Mouse (Mus musculus): ENCODE measurements around the gene Lrmda.

The Lrmda gene

GRCm38 (mm10) chr14:22228253-22228968 lies 208.9 kb downstream of the Lrmda start:
- ATAC-seq (ENCODE audit: low TSS enrichment), result no peak

DNA sequence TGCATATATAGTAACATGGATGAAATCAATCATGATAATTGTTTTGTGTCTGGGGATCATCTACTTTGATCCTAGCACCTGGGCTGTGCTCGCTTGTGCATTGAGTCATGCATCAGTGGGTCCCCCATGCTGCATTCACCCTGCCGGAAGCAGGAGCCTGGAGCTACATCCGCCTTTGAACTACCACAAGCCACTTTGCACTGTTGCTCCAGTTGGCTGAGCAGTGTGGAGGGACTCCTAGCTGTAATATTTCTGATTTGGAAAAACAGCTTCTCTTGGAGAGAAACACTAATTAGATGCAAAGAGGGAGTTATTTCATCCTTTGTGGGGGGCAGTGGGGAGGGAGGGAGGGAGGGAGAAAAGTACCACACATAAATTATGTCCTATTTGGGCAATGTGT lies 220.8 kb downstream of the Lrmda start:
- no peak for ATAC-seq (ENCODE audit: low TSS enrichment)

- ATAC-seq (ENCODE audit: low TSS enrichment), result no peak
These were observed 235.9 kb downstream of the Lrmda start for GRCm38 (mm10) chr14:22255458-22255857.

DNA sequence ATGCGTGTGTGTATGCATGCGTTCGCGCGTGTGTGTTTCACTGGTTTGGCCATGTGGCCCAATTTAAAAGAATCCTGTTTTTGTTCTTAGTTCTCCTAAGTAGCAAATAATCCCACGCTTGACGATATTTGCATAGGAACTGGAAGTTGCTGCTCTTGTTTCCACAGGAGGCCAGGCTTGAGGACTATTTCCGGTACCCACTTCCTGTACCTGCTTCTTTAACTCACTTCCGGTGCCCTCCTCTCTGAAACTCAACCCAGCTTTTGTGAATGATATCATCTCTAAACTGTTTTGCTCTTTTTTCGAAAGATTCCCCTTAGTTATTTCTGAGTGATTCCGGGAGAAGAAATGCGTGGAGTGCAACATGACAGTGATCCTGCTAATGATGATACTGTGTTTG lies 236.8 kb downstream of the Lrmda start:
- ATAC-seq (ENCODE audit: low TSS enrichment), result no peak

DNA sequence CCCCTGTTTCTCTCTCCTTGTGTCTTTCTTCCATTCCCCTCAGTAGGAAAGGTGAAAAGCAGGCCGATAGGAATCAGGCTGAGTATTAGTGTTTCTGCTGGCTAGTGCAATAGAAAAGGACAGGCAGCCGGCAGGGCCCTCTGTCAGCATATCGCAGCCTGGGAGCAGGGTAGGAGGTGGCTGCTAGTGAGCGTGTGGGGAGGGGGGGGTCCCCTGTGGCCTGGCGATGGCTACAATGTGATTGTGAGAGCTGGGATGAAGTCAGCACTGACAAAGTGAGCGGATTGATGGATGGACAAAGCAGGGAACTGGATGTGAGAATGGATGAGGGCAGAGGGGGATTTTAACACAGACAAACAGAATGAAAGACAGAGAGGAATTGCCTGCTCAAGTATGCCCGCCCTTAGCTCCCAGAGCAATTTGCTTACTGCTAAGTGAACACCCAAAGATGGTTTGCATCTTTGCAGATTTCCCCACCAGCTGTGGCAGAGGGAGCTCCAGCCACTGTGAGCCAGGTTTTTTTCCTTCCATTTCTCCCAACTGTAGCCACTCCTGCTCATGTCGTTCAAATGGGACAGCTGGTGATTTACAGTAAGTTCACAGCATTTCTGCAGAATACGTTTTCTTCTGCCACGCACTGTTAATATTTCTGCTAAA lies 240.0 kb downstream of the Lrmda start:
- no peak for ATAC-seq (ENCODE audit: low TSS enrichment)

DNA sequence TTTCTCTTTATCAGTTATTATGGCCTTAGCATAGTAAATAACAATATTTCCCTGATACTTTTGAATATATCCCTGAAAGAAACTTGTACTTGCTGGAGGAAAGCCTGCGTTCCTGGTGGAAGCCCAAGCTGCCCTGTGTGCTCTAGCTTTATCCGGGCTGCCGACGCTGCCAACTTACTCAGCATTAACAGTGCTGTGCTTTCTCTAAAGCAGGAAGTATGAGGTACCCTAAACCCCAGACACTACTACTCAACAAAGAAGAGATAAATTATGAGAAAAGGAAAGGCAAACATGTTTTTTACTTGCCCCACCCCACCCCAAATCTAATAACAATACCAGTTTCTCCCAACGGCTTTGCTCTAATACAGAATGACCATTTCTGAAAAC lies 240.5 kb downstream of the Lrmda start:
- no peak for ATAC-seq (ENCODE audit: low TSS enrichment)

GRCm38 (mm10) chr14:22265229-22265905 lies 245.9 kb downstream of the Lrmda start:
- no peak for ATAC-seq (ENCODE audit: low TSS enrichment)

DNA sequence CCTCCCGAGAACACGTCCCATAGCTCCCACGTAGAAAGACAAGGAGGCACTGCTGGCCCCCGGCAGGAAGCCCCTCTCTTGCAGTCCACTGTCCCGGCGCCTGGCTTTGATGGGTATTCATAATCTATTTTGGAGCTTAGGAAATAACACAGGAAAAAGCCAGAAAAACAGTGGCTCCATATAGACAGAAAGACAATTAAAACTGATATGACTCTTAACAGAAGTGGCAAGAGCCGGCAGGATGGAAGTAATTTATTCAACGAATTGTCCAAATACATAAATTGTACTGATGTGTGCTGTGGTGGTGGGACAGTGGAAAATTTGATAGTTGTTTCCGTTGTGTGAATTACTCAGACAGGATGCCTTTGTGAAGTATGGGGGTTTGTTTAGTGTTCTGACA lies 250.3 kb downstream of the Lrmda start:
- ATAC-seq (ENCODE audit: low TSS enrichment), result no peak

DNA sequence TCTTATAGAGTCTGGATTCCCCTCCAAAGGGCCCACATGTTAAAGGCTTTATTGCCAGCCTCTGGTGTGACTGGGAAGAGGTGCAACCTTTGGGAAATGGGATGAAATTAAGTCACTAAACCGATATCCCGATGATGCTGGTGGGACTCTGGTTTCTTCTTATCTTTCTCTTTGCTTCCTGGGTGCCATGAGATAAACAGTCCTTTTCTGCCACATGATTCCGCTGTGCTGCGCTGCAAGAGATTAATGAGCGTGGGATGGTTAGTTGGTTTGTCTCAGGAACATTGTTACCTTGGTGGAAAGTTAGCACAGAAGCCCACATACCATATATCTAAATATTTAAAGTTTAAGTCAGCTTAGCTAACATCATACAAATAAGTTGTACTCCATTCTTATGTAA lies 258.5 kb downstream of the Lrmda start:
- no peak for ATAC-seq (ENCODE audit: low TSS enrichment)

DNA sequence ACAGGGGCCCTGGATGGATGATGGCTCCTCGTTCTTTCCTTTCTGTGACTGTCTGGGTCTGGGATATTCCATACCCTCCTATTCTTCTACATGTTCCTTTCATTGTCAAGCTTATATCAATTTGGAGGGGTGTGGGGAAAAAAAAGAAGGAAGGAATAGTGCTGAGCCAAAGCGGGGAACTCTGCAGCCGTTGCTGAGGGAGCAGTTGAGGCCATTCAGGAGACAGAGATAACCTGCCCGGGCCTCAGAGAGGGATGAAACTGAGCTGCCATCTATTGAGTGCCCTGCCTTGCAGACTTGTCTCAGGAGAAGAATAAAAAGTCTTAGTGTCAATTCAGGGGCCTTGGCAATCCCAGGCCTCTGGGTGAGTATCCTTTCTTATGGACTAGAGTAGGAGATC lies 260.1 kb downstream of the Lrmda start:
- ATAC-seq (ENCODE audit: low TSS enrichment), result no peak

DNA sequence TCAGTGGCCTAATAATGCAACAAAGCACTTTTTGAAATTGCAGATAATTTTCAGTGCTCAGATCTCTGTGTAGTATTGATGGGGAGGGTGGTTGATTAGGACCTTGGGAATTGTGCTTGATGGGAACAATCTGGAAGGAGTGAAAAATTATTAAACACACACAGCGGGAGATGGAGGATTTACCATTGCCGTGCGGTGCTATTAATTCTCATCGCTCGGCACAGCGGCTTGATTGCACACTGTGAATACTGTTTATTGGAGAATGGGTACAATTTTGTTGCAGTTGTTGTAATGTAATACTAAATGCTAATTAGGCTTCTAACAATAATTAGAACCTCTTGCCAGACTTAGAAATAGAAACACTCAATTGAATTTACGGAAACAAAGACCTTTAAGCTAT lies 262.1 kb downstream of the Lrmda start:
- ATAC-seq (ENCODE audit: low TSS enrichment), result no peak

GRCm38 (mm10) chr14:22282847-22283246 lies 263.3 kb downstream of the Lrmda start:
- ATAC-seq (ENCODE audit: low TSS enrichment), result no peak

- no peak for ATAC-seq (ENCODE audit: low TSS enrichment)
These were observed 264.2 kb downstream of the Lrmda start for GRCm38 (mm10) chr14:22283722-22284121.

DNA sequence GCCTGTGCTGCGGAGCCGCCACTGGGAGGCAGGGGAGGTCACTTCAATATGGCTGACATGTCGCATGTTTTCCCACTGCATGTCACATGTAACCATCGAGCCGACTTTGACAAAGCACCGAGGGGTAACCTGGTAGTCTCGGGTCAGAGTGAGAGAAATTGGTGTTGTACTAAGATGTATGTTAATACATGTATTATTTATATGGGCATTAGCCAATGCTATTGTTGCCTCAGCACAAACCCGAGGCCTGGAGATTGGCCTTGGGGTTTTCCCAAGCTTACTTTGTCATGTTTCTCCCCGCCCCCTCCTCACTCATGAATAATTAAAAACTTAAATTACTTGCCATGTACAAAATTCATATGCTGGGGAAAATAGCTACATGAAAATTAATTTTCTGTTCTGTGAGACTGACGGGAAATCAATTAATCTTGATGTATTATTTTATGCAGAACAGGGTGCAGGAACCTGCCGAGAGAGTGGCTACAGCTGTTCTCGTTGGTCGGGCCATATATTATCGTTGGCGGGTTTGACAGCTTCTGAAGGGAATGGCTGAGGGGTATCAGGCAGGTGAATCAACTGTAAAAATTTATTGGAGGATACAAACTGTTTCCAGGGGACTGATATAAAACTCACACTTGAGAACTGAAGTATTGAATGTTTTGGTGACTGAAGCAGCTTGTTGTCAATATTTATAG lies 265.5 kb downstream of the Lrmda start:
- ATAC-seq (ENCODE audit: low TSS enrichment), result no peak

DNA sequence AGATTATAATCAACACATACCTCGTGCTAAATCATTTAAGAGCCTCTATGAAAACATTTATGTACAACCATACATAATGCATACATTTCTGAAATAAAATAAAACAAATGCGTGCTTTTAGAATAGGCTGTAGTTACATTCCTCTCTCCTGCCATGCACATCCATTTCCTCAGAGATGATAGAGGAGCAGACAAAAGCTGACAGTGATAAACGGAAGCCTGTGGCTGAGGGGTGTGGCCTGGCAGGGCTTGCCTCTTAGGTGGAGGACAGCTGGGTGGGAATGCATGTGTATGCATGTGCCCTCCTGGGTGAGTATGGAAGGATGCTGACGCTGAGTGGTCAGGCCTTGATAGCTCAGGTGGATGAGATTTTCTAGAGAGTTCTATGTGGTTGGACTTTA lies 266.3 kb downstream of the Lrmda start:
- ATAC-seq (ENCODE audit: low TSS enrichment), result no peak

DNA sequence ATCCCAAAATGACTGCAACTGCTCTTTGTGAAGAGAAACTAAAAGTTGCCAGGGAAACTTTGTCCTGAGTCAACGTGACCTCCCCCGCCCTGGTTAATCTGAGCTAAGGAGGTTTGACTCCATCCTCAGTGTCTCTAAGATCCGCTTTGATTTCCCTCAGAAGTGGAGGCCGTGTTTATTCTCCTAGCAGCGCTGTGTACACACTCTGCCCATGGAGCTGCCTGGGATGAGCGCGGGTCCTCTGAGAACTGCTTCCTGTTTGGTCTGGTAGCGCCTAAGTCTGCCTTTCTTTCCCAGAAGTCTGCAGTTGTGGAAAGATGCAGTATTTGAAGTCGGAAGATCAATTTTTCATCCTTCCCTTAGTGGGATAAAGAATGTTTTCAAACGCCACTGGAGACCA lies 268.7 kb downstream of the Lrmda start:
- no peak for ATAC-seq (ENCODE audit: low TSS enrichment)

DNA sequence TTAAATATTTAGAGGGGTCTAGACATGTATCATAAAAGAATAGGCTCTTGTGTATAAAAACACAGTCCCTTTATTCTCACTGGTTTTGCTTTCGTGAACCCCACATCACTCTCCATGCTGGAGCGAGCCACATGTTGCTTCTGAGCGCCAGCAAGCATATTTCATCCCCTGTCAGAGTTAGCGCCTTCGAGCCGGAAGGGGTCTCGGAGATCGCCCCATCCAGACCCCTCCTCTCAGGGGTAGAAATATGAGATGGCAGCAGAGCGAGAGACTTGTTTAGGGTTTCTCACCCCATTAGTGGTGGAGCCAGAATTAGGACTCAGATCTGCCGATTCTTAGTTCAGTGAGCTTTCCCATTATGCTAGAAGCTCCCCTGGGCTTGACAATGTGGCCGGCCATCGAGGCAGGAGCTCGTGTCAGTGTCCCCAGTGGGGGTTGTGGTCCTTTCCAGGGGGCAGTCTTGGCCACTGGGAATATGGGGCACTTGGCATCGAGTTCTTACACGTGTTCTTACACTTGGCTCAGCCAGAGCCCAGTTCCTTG lies 269.9 kb downstream of the Lrmda start:
- no peak for ATAC-seq (ENCODE audit: low TSS enrichment)

DNA sequence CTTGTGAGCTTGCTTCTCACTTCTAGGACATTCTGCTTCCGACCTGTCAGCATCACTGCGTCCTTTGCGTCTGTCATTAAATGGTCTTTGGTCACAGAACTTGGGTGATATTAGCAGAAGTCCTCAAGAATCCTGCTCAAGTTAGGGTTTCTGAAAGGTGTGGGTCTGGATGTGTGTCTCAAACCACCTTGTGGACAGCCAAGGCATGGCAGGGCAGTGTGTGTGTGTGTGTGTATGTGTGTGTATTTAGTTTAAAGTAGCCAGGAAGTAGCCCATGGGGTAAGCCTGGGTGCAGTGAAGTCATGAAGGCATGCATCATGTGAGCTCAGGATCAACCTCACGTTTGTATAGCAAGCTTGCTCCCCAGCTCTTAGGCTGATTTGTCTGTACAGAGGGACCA lies 274.9 kb downstream of the Lrmda start:
- no peak for ATAC-seq (ENCODE audit: low TSS enrichment)

DNA sequence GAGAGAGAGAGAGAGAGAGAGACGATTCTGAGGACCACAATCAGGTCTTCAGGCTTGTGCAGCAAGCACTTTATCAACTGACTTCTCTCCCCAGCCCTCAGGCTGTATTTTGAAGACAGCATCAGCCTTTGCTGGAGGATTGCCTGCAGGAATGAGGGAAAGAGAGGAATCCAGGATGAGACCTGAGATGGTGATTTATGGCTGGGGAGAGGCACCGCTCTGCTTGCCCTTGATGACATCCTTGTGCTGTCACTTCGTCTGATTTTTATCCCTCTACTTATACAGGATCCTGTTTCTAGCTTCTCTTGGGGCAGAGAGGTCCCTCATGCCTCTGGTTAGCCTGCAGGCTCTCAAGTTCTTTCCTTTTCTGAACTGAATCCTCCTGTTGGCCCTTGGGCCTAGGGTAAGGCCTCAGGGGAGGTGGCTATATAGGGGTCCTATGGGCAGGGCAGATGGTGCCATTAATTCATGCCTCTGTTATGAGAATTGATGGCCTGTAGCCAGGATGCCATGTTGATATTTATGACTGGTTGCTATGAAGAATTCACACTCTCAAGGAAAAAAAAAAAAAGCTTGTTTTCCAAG lies 277.2 kb downstream of the Lrmda start:
- ATAC-seq (ENCODE audit: low TSS enrichment), result no peak

GRCm38 (mm10) chr14:22306759-22307158 lies 287.2 kb downstream of the Lrmda start:
- no peak for ATAC-seq (ENCODE audit: low TSS enrichment)

GRCm38 (mm10) chr14:22308059-22308458 lies 288.5 kb downstream of the Lrmda start:
- no peak for ATAC-seq (ENCODE audit: low TSS enrichment)

- no peak for ATAC-seq (ENCODE audit: low TSS enrichment)
These were observed 303.5 kb downstream of the Lrmda start for GRCm38 (mm10) chr14:22323058-22323457.

All from frontal cortex, adult (tissue).